Mouse (Mus musculus): ENCODE data around the gene Ostf1. TPM values are rescaled to one million over a fixed set of nuclear protein-coding genes. Genes with fewer than 3 reads are reported as not detected.

Ostf1 gene
- polyA plus RNA-seq (2012; rRNA removed): 59.9 and 64.2 TPM in 2 replicates

GRCm38 (mm10) chr19:18631644-18632219 is at the start of gene Ostf1, which contains the start of gene Nmrk1:
TSS of gene Ostf1 (minus strand) at chr19:18631823.
TSS of gene Nmrk1 (plus strand) at chr19:18631950.
- no peaks in the 10 kb centered on the region for H3K27me3 ChIP-seq (ENCODE audit: control insufficient read depth, insufficient read depth, low read length)
- no peaks in the 10 kb centered on the region for H3K36me3 ChIP-seq (ENCODE audit: control insufficient read depth, insufficient read depth, low read length)
- WGBS: 1% methylated on average over 51 of the region's 51 CpGs
- H3K4me1 ChIP-seq (replicated peaks; ENCODE audit: control insufficient read depth, insufficient read depth, low read length): 0 out of 2 replicates have a peak, but pooled peaks cover 5% of the 10 kb centered on the region
- DNase-seq: peak; percentile 97
- peak within 1 kb of the TSS; percentile 96 for H3K4me3 ChIP-seq (ENCODE audit: control insufficient read depth, insufficient read depth, low read length)
- peak; percentile 70 for TF ChIP-seq POLR2A (IDR thresholded peaks at IDR 0.05; ENCODE audit: control insufficient read depth, extremely low read depth, insufficient read depth, low read length, poor library complexity)
- 0 out of 2 replicates have a peak, but pooled peaks have one; percentile 17 for TF ChIP-seq CTCF (IDR thresholded peaks at IDR 0.05; ENCODE audit: borderline replicate concordance, control insufficient read depth, extremely low read depth, insufficient read depth, low read length, poor library complexity)
- H3K27ac ChIP-seq (ENCODE audit: control insufficient read depth, insufficient read depth, low read length): no peak within 1 kb of the TSS

DNA sequence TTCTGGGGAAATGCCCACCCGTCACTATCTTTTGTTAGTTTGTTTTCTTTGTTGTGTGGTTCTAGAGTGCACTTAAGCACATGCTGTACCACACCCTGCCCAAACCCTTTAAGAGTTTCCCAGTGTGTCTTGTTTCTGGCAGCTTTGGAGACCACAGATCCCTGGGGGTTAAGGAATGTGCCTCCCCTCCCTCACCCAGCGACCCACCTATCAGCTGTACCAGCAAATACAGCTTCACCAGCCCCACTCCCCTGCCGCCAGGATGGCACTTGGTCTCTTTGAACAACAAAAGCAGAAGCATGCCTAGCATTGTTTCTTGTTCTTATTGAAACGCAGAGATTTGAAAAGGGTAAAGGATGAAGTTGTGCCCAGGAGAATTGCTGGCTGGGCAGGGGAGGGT is 41.5 kb upstream of the Ostf1 start:
- Histone ChIP-seq H3K36me3 (ENCODE audit: control insufficient read depth, insufficient read depth, low read length) (no peaks in the 10 kb centered on the region), H3K27me3 (ENCODE audit: control insufficient read depth, insufficient read depth, low read length) (no peaks in the 10 kb centered on the region), H3K4me3 (ENCODE audit: control insufficient read depth, insufficient read depth, low read length) (no peak overlapping the region), H3K27ac (ENCODE audit: control insufficient read depth, insufficient read depth, low read length) (no peak overlapping the region), H3K4me1 (replicated peaks; ENCODE audit: control insufficient read depth, insufficient read depth, low read length) (0 out of 2 replicates have a peak, but pooled peaks cover 2% of the 10 kb centered on the region)
- no peak for DNase-seq
- 89% methylated on average over 4 of the region's 4 CpGs for WGBS
- TF ChIP-seq CTCF (IDR thresholded peaks at IDR 0.05; ENCODE audit: borderline replicate concordance, control insufficient read depth, extremely low read depth, insufficient read depth, low read length, poor library complexity) (no peak), POLR2A (IDR thresholded peaks at IDR 0.05; ENCODE audit: control insufficient read depth, extremely low read depth, insufficient read depth, low read length, poor library complexity) (no peak)

DNA sequence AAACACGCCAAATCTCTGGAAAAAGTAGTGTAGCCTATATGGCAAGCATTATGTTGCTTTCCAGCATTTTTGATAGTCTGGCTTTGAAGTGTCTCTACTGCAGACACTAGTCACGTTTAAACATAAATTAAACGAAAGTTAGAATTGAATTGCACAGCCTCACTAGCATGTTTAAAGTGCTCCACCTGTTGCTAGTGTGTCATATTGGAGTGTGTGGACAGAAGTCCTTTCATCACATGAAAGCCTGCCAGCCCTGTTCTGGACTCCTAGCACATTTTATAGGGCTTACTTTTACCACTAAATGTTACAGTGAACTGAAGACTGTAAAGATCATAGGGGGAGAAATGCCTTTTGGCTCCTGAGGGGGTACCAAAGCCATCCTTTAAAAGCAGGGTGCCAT is 40.9 kb upstream of the Ostf1 start:
- Histone ChIP-seq H3K4me1 (replicated peaks; ENCODE audit: control insufficient read depth, insufficient read depth, low read length) (0 out of 2 replicates have a peak, but pooled peaks cover 2% of the 10 kb centered on the region), H3K27me3 (ENCODE audit: control insufficient read depth, insufficient read depth, low read length) (no peaks in the 10 kb centered on the region), H3K36me3 (ENCODE audit: control insufficient read depth, insufficient read depth, low read length) (no peaks in the 10 kb centered on the region), H3K4me3 (ENCODE audit: control insufficient read depth, insufficient read depth, low read length) (no peak overlapping the region), H3K27ac (ENCODE audit: control insufficient read depth, insufficient read depth, low read length) (no peak overlapping the region)
- 64% methylated on average over 3 of the region's 3 CpGs for WGBS
- DNase-seq: no peak
- TF ChIP-seq POLR2A (IDR thresholded peaks at IDR 0.05; ENCODE audit: control insufficient read depth, extremely low read depth, insufficient read depth, low read length, poor library complexity) (no peak), CTCF (IDR thresholded peaks at IDR 0.05; ENCODE audit: borderline replicate concordance, control insufficient read depth, extremely low read depth, insufficient read depth, low read length, poor library complexity) (no peak)

DNA sequence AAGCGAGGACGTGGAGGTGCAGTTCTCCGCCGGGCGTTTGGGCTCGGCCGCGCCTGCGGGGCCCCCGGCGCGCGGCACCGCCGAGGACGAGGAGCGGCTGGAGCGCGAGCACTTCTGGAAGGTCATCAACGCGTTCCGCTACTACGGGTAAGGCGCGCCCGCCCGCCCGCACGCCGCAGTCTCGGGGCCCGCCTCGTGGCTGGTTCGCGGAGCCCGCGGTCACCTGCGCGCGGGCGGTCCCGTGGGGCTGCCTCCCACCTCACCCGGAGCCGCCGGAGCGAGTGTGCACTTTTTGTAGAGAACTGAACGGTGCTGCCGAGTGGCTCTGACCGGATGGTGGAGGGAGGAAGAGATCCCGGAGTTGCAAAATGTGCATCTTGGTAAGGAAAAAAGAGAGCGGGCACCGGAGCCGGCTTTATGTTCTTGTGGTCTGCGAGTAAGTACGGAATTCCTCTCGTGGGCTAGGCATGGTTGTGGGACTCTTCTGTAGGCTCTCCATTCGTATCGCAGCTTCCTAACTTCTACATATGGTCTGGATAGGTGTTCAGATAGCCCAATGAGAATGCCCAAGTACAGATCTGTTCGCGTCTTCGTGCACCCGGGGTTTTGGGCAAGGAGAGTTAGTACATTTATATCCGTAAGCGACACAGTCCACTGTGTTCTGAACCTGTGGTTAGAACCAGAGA is 39.6 kb upstream of the Ostf1 start:
- DNase-seq: peak; percentile 58
- H3K4me1 ChIP-seq (replicated peaks; ENCODE audit: control insufficient read depth, insufficient read depth, low read length): 0 out of 2 replicates have a peak, but pooled peaks cover 2% of the 10 kb centered on the region
- H3K27ac ChIP-seq (ENCODE audit: control insufficient read depth, insufficient read depth, low read length): no peak overlapping the region
- no peaks in the 10 kb centered on the region for H3K27me3 ChIP-seq (ENCODE audit: control insufficient read depth, insufficient read depth, low read length)
- peak overlapping the region; percentile 75 for H3K4me3 ChIP-seq (ENCODE audit: control insufficient read depth, insufficient read depth, low read length)
- TF ChIP-seq POLR2A (IDR thresholded peaks at IDR 0.05; ENCODE audit: control insufficient read depth, extremely low read depth, insufficient read depth, low read length, poor library complexity): no peak
- TF ChIP-seq CTCF (IDR thresholded peaks at IDR 0.05; ENCODE audit: borderline replicate concordance, control insufficient read depth, extremely low read depth, insufficient read depth, low read length, poor library complexity): no peak
- no peaks in the 10 kb centered on the region for H3K36me3 ChIP-seq (ENCODE audit: control insufficient read depth, insufficient read depth, low read length)
- under 1% methylated on average over 64 of the region's 64 CpGs for WGBS

GRCm38 (mm10) chr19:18670608-18671007 is 39.0 kb upstream of the Ostf1 start, which contains the start of gene Carnmt1:
TSS of gene Carnmt1 (plus strand) at chr19:18670764.
- under 1% methylated on average over 49 of the region's 58 CpGs for WGBS
- Histone ChIP-seq H3K4me1 (replicated peaks; ENCODE audit: control insufficient read depth, insufficient read depth, low read length) (0 out of 2 replicates have a peak, but pooled peaks cover 2% of the 10 kb centered on the region), H3K27me3 (ENCODE audit: control insufficient read depth, insufficient read depth, low read length) (no peaks in the 10 kb centered on the region), H3K4me3 (ENCODE audit: control insufficient read depth, insufficient read depth, low read length) (peak within 1 kb of the TSS; percentile 75), H3K27ac (ENCODE audit: control insufficient read depth, insufficient read depth, low read length) (no peak within 1 kb of the TSS), H3K36me3 (ENCODE audit: control insufficient read depth, insufficient read depth, low read length) (no peaks in the 10 kb centered on the region)
- DNase-seq: peak; percentile 99
- TF ChIP-seq POLR2A (IDR thresholded peaks at IDR 0.05; ENCODE audit: control insufficient read depth, extremely low read depth, insufficient read depth, low read length, poor library complexity) (0 out of 2 replicates have a peak, but pooled peaks have one; percentile 49), CTCF (IDR thresholded peaks at IDR 0.05; ENCODE audit: borderline replicate concordance, control insufficient read depth, extremely low read depth, insufficient read depth, low read length, poor library complexity) (0 out of 2 replicates have a peak, but pooled peaks have one; percentile 50)

GRCm38 (mm10) chr19:18669551-18669950 is 37.9 kb upstream of the Ostf1 start:
- Histone ChIP-seq H3K27me3 (ENCODE audit: control insufficient read depth, insufficient read depth, low read length) (no peaks in the 10 kb centered on the region), H3K36me3 (ENCODE audit: control insufficient read depth, insufficient read depth, low read length) (no peaks in the 10 kb centered on the region), H3K4me3 (ENCODE audit: control insufficient read depth, insufficient read depth, low read length) (no peak overlapping the region), H3K27ac (ENCODE audit: control insufficient read depth, insufficient read depth, low read length) (no peak overlapping the region), H3K4me1 (replicated peaks; ENCODE audit: control insufficient read depth, insufficient read depth, low read length) (0 out of 2 replicates have a peak, but pooled peaks cover 2% of the 10 kb centered on the region)
- no peak for DNase-seq
- 97% methylated on average over 7 of the region's 7 CpGs for WGBS
- no peak for TF ChIP-seq CTCF (IDR thresholded peaks at IDR 0.05; ENCODE audit: borderline replicate concordance, control insufficient read depth, extremely low read depth, insufficient read depth, low read length, poor library complexity)
- no peak for TF ChIP-seq POLR2A (IDR thresholded peaks at IDR 0.05; ENCODE audit: control insufficient read depth, extremely low read depth, insufficient read depth, low read length, poor library complexity)
